Mouse (Mus musculus): ENCODE measurements around the gene Antxrl. TPM values are rescaled to one million over a fixed set of nuclear protein-coding genes. Genes with fewer than 3 reads are reported as not detected.

Antxrl gene
- total RNA-seq, 2 experiments from 2014 or later, result not detected

DNA sequence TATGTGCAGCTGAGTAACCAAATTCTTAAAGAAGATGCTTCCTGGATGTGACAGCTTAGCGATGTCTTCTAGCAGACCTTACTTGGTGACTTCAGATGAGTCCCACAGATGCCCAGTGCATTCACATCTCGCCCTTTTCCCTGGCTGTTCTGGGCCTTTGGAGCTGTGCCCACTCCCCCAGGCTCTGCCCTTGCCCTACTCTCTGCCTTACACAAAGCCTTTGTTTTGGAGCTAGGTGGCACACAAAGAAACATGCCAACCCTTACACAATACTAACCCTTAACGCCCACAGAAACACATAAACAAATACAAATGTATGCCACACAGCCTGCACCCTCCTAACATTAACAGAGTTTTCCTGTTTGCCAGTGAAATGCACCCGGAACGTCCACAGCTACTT, 43.7 kb downstream of the Antxrl start:
- intact Hi-C loops (cut with DNase I), result no loop called here
- no peak for DNase-seq (ENCODE audit: low spot score)

DNA sequence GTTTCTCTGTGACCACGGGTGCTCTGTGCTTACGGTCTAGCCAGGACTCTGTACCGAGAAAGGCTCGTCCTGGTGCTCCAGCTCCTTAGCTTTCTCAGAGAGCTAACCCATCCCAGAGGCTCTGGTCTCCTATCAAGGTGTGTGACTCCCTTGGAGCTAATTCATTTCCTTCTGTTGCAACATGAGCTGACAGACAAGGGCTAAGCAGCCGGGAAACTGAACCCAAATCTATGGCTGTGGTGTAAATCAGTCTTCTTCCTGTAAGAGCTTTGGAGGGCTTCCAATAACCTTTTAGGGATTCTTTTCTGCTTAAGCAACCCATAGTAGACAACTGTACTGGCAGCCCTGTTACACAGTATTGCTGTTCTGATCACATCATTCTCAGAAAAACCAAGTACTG, 50.1 kb downstream of the Antxrl start, which contains the start of gene A630023A22Rik:
TSS of gene A630023A22Rik (minus strand) at position 154 of the 400 bp plus-strand sequence.
- intact Hi-C loops (cut with DNase I), result no loop called here
- no peak for DNase-seq (ENCODE audit: low spot score)

- intact Hi-C loops (cut with DNase I), result loop anchor here (1.0 to 2.0 kb wide), 2 partner anchors 24 to 145 kb away; no protein-coding TSS in a partner anchor
Measured at GRCm38 (mm10) chr14:34103855-34104254, 51.3 kb downstream of the Antxrl start.

DNA sequence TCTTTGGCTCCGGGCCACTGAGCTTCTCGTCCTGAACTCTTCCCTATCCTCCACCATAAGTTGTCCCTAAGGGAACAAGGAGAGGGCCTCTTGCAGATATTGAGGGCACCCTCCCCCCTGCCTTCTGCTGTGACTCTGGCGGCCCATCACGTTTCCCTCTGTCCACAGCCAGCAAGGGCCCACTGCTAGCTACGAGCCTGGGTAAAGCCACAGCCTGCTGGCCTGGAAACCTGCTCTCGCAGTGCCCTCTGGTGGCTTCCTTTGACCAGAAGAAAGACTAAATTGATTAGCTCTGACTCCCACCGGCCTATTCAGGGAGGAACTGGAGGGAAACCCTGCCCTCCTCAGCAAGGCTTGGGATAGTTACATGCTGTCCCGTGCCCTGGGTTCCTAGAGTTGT, 52.4 kb downstream of the Antxrl start:
- intact Hi-C loops (cut with DNase I), result loop anchor here (1.0 to 5.0 kb wide), 3 partner anchors 25 to 146 kb away; partner anchors contain the start of gene Npy4r
- DNase-seq (ENCODE audit: low spot score), result peak; percentile 51

More at GRCm38 (mm10) chr14:34103855-34104254, 51.3 kb downstream of the Antxrl start:
- no peak for DNase-seq (ENCODE audit: low spot score)

DNA sequence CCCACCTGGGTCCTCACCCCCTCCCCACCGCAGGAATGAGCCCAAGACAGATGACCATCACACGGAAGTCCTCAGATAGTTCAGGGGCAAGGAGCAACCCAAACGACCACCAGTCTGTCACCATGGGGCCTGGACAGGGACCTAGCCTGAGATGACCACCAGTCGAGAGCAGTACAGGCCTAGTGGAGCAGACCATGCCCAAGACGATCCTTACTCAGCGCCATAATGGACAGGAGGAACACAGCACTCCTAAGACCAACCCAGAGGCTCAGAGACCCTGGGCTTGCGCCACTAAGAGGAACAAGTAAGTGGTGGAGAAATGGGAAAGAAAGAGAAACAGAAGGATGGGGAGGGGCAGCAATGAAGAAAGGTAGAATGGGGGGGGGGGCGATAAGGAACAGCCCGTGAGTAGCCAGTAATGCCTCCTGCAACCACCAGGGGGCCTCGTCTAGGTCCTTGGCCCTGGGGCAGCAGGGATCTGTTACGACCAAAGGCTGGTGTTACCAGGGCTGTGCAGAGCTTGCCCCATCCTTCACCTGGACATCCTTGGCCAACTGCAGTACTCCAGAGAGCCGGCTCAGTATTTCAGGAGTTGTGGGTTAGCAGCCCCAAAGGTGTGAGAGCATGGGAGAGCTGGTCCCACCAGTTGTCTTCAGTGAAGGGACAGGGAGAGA, 54.0 kb downstream of the Antxrl start:
- no peak for DNase-seq (ENCODE audit: low spot score)
- intact Hi-C loops (cut with DNase I), result loop anchor here (5.0 kb wide), 1 partner anchor 46 kb away; the partner anchor contains the start of gene Npy4r

DNA sequence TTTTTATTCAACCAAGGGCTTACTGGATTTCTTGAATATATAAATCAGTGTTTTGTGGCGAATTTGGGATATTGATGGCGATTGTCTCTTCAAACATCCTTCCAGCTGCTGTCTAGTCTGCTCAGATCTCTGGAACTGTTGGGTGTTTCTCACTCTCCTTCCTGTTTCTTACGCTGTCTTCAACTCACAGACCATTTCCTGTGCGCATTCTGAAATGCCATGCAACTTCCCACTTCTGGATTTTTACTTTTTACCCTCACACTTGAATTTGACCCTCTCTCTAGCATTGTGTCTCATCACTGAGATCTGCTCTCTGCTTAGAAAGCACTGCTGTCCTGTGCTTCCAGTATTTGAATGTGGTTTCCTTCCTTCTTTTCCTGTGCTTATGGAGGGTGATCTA, 55.1 kb downstream of the Antxrl start:
- intact Hi-C loops (cut with DNase I), result loop anchor here (5.0 kb wide), 1 partner anchor 45 kb away; the partner anchor contains the start of gene Npy4r
- no peak for DNase-seq (ENCODE audit: low spot score)

GRCm38 (mm10) chr14:34114311-34114710, 61.8 kb downstream of the Antxrl start:
- intact Hi-C loops (cut with DNase I), result no loop called here
- DNase-seq (ENCODE audit: low spot score), result no peak

GRCm38 (mm10) chr14:34119046-34119723, 66.7 kb downstream of the Antxrl start:
- intact Hi-C loops (cut with DNase I), result no loop called here
- DNase-seq (ENCODE audit: low spot score), result no peak

DNA sequence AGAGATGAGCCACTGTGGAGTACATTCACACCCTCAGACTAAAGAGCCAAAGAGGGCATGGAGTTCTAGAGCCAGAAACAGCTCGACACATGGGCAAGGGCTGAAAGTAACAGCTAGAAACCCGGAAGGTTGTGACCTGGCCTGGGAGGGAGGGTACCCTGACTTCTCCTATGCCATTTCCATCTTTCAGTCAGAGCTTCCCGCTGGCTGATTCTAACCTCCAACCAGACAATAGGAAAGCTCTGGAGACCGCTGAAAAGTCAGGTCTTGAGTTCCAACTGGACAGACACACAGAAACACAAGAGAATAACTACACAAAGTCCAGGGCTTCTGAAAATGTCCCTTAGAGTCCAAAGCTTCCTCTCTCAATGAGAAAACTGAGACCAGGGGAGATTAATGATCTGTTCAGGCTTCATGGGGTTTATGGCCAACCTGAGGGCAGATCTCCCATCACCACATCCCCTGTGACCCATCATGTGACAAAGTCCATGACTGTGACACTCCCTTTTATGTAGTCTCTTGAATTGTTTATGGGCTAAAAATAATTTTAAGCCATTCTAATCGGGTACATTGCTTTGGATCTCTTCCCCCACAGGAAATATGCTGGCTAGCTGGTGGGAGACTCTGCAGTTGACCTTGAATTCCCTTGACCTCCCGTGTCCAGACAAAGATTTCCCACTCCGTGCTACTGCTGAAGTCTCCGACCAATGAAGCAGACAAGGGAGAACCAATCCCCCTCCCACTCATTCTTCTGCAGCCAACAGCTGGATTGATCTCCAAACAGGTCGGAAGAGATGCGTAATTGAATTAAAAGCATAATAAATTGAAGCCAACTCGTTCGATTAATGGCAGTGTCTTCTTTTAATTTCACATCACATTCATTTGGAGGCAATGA, 67.8 kb downstream of the Antxrl start:
- intact Hi-C loops (cut with DNase I), result no loop called here

GRCm38 (mm10) chr14:34120923-34121351, 68.4 kb downstream of the Antxrl start:
- intact Hi-C loops (cut with DNase I), result no loop called here
- no peak for DNase-seq (ENCODE audit: low spot score)

More for the DNA sequence above, 67.8 kb downstream of the Antxrl start:
- no peak for DNase-seq (ENCODE audit: low spot score)

- no peak for DNase-seq (ENCODE audit: low spot score)
- intact Hi-C loops (cut with DNase I), result no loop called here
Measured at GRCm38 (mm10) chr14:34121691-34122090, 69.2 kb downstream of the Antxrl start.

Other genes with a start within 250 kb of the Antxrl start
- gene Gdf10, start 129.1 kb upstream of the Antxrl start, total RNA-seq (2021), result 1 to 10 TPM; 1.6 to 1.7 TPM
- under 1 TPM; 0.26 to 0.36 TPM for gene Gdf2, start 111.7 kb upstream of the Antxrl start, total RNA-seq (2021)
- not detected for gene Rbp3, start 98.7 kb upstream of the Antxrl start, total RNA-seq (2021)
- not detected for gene Zfp488, start 73.9 kb upstream of the Antxrl start, total RNA-seq (2021)
- not detected for gene Gm30083, start 37.5 kb upstream of the Antxrl start, total RNA-seq (2021)
- not detected for gene Gm5460, start 35.9 kb upstream of the Antxrl start, total RNA-seq (2021)
- gene Anxa8, start 33.3 kb downstream of the Antxrl start, total RNA-seq (2021), result 1 to 10 TPM; 3.1 to 3.8 TPM
- gene A630023A22Rik, start 50.0 kb downstream of the Antxrl start, total RNA-seq (2021), result not detected
- gene Npy4r, start 99.8 kb downstream of the Antxrl start, total RNA-seq (2021), result under 1 TPM; 0.17 to 0.23 TPM
- gene Gprin2, start 148.9 kb downstream of the Antxrl start, total RNA-seq (2021), result under 1 TPM; 0.08 to 0.28 TPM
- gene Syt15, start 166.9 kb downstream of the Antxrl start, total RNA-seq (2021), result under 1 TPM; 0.70 to 0.75 TPM

Measured in heart, postnatal 25 days (tissue).